Mouse (Mus musculus) hindbrain, embryonic 16.5 days (tissue): ENCODE measurements around the gene 9030025P20Rik. TPM values are rescaled to one million over a fixed set of nuclear protein-coding genes. Genes with fewer than 3 reads are reported as not detected.
"Not testable (repeated sequence)": the region's sequence is repeated elsewhere in the genome, so short reads cannot be mapped to it uniquely, and the experiment has no call there.

Experiments used
- ATAC-seq: fragments of 200-750 bp; cut with Nextera tagmentation; 2 replicates; pipeline ENCODE4 v1.8.0; 2017; ENCODE audit warnings: moderate TSS enrichment, moderate library complexity
- H3K27ac ChIP-seq: fragments of 300-500 bp; sonication (generic); 2 replicates; pipeline ENCODE4 v1.5.1; 2014; ENCODE audit warnings: low read depth, mild to moderate bottlenecking, control low read depth, low read length, moderate library complexity
- H3K27me3 ChIP-seq: fragments of 300-500 bp; sonication (generic); replicated peaks from 2 replicates; pipeline ENCODE4 v1.6.1; 2014; ENCODE audit warnings: low read length; ENCODE audit not compliant: control insufficient read depth, insufficient read depth
- H3K36me3 ChIP-seq: fragments of 300-500 bp; sonication (generic); 2 replicates; pipeline ENCODE4 v1.6.1; 2014; ENCODE audit warnings: mild to moderate bottlenecking, low read length, moderate library complexity, mixed read lengths; ENCODE audit not compliant: control insufficient read depth, insufficient read depth
- H3K4me1 ChIP-seq: fragments of 300-500 bp; sonication (generic); 2 replicates; pipeline ENCODE4 v1.6.1; 2014; ENCODE audit warnings: low read depth, low read length; ENCODE audit not compliant: control insufficient read depth, insufficient read depth
- H3K4me2 ChIP-seq: fragments of 300-500 bp; sonication (generic); 2 replicates; pipeline ENCODE4 v1.6.1; 2014; ENCODE audit warnings: mild to moderate bottlenecking, low read length, control low read depth, moderate library complexity
- H3K4me3 ChIP-seq: fragments of 300-500 bp; sonication (generic); 2 replicates; pipeline ENCODE4 v1.5.1; 2014; ENCODE audit warnings: mild to moderate bottlenecking, low read length, control low read depth, moderate library complexity
- H3K9ac ChIP-seq: fragments of 300-500 bp; sonication (generic); 2 replicates; pipeline ENCODE4 v1.6.1; 2014; ENCODE audit warnings: low read depth, mild to moderate bottlenecking, control low read depth, low read length, moderate library complexity
- H3K9me3 ChIP-seq: fragments of 300-500 bp; sonication (generic); 2 replicates; pipeline ENCODE4 v1.6.1; 2014; ENCODE audit warnings: mild to moderate bottlenecking, low read length, moderate library complexity; ENCODE audit not compliant: control insufficient read depth
- WGBS: fragments of 180-500 bp; shearing (Covaris S2); extraction: QIAGEN DNeasy Blood & Tissue Kit; methylation state at CpG from one replicate; pipeline ENCODE4 v1.1.7; 2014; 5-methylcytosine and 5-hydroxymethylcytosine counted together
- polyA plus RNA-seq: library from polyadenylated mRNA; unstranded; fragments of >200 nt; fragmentation: Nextera tagmentation; extraction: Ambion mirVana; gene quantifications from 2 replicates; pipeline ENCODE4 v1.2.1, GENCODE M21; 2015

The 9030025P20Rik gene
- polyA plus RNA-seq, 1 experiment from 2014 or later = 6.5 TPM

GRCm38 (mm10) chr17:15009706-15010413, 31.6 kb downstream of the 9030025P20Rik start, which contains the start of gene Gm3435:
TSS of gene Gm3435 (plus strand) at chr17:15010176.
- H3K4me2 ChIP-seq, H3K27ac ChIP-seq, H3K9me3 ChIP-seq, H3K36me3 ChIP-seq, H3K4me1 ChIP-seq, H3K27me3 ChIP-seq, H3K4me3 ChIP-seq, H3K9ac ChIP-seq: not testable (repeated sequence)
- ATAC-seq = peak; percentile 98
- WGBS = no CpG with 5 or more reads among the region's 60 CpGs

- not testable (repeated sequence) for H3K27ac ChIP-seq, H3K4me3 ChIP-seq, ATAC-seq, H3K9ac ChIP-seq, H3K36me3 ChIP-seq, H3K4me1 ChIP-seq, H3K9me3 ChIP-seq, H3K27me3 ChIP-seq, H3K4me2 ChIP-seq
- 85% methylated on average over 3 of the region's 3 CpGs for WGBS
Measured at GRCm38 (mm10) chr17:15021503-15022220, 43.4 kb downstream of the 9030025P20Rik start.

- H3K36me3 ChIP-seq, H3K4me3 ChIP-seq: not testable (repeated sequence)
Measured at GRCm38 (mm10) chr17:15023878-15024492, 45.7 kb downstream of the 9030025P20Rik start.

GRCm38 (mm10) chr17:15024502-15025193, 46.4 kb downstream of the 9030025P20Rik start:
- not testable (repeated sequence) for H3K9me3 ChIP-seq, H3K27ac ChIP-seq, H3K4me2 ChIP-seq, H3K9ac ChIP-seq, H3K4me3 ChIP-seq, H3K27me3 ChIP-seq, H3K4me1 ChIP-seq, H3K36me3 ChIP-seq
- no CpG with 5 or more reads among the region's 48 CpGs for WGBS
- ATAC-seq = peak; percentile 93

More at GRCm38 (mm10) chr17:15023878-15024492, 45.7 kb downstream of the 9030025P20Rik start:
- H3K4me2 ChIP-seq, H3K4me1 ChIP-seq, H3K9me3 ChIP-seq, H3K9ac ChIP-seq, H3K27me3 ChIP-seq, H3K27ac ChIP-seq: not testable (repeated sequence)
- no CpG with 5 or more reads among the region's 97 CpGs for WGBS
- ATAC-seq = peak; percentile 80

GRCm38 (mm10) chr17:15025513-15025912, 47.2 kb downstream of the 9030025P20Rik start:
- H3K27ac ChIP-seq, H3K4me2 ChIP-seq, H3K36me3 ChIP-seq, H3K4me1 ChIP-seq, H3K4me3 ChIP-seq, H3K9me3 ChIP-seq, H3K9ac ChIP-seq, H3K27me3 ChIP-seq, ATAC-seq: not testable (repeated sequence)
- no CpG with 5 or more reads among the region's 6 CpGs for WGBS

- H3K9ac ChIP-seq, H3K4me2 ChIP-seq, H3K27me3 ChIP-seq, H3K4me3 ChIP-seq, H3K9me3 ChIP-seq, ATAC-seq, H3K36me3 ChIP-seq, H3K4me1 ChIP-seq, H3K27ac ChIP-seq: not testable (repeated sequence)
- WGBS = no CpG with 5 or more reads among the region's 4 CpGs
Measured at GRCm38 (mm10) chr17:15031414-15031813, 53.1 kb downstream of the 9030025P20Rik start.

- H3K27me3 ChIP-seq, H3K4me1 ChIP-seq, ATAC-seq, H3K9me3 ChIP-seq, H3K36me3 ChIP-seq, H3K4me2 ChIP-seq, H3K27ac ChIP-seq, H3K9ac ChIP-seq, H3K4me3 ChIP-seq: not testable (repeated sequence)
- WGBS = no CpG with 5 or more reads among the region's 3 CpGs
Measured at GRCm38 (mm10) chr17:15040455-15040854, 62.2 kb downstream of the 9030025P20Rik start.
